Mouse (Mus musculus) monocyte, adult 59 days (primary cell): ENCODE measurements around the gene Olfr794. TPM values are rescaled to one million over a fixed set of nuclear protein-coding genes. Genes with fewer than 3 reads are reported as not detected.

Experiments used
- total RNA-seq, 2 experiments: library from RNA; stranded (reverse); gene quantifications; one replicate each; pipeline ENCODE4 v1.2.4; 2023

Gene Olfr794
- total RNA-seq = not detected

DNA sequence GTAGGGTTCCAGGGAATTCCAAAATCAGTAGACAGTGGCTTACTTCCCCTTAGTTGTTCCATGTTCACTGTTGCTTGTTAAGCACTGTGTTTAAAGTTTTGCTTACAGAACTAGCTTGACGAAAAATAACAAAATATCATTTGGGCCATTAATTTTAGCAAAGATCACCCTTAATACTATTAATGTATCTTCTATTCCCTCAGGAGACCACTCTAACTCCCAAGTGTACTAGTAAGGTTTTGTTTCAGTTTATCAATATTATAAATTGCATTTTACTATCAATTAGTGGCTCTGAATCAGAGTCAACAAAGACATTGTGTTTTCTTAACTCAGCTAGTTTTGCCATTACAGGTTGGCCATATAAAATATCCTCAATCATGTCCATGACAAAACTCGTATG, at the start of gene Olfr794:
Gene Olfr794 (plus strand): TSS at position 301 of the 400 bp plus-strand sequence.

DNA sequence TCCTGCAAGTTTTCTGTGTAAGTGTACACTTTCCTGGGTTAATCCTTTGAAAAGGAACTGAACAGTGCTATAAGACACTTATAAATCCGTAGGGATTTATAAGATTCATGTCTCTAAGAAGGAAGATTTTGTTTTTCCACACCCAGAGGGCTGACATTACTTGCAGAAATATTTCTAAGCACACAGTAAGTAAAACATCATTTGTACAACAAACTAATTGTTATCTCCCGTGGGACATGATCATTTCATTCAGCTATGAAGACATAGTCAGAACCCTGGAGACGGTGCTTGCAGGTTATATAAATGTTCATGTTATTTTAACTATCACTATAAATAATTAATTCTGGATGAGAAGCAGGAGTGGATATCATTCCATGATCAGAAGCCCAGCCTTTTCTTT, 46.0 kb upstream of the Olfr794 start, which contains the start of gene Olfr791:
Gene Olfr791 (plus strand): TSS at position 301 of the 400 bp plus-strand sequence.

DNA sequence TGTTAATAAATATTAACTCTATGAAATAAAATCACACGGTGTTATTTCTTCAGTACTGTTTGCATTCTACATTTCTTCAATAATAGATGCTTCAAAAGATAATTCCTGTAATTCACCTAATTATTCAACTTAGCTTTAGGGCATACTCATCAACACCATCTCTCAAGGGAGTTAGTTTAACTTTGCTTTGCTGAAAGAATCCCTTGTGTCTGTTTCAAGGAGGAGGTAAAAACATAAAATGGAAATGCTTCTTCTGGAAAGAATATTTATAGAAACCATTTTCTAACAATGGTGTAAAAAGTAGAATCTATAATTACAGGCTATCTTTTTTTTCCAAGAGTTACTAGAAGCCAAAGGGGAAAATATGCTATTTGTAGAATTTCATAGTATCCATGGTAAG, 28.6 kb upstream of the Olfr794 start, which contains the start of gene Olfr792:
Gene Olfr792 (plus strand): TSS at position 301 of the 400 bp plus-strand sequence.

DNA sequence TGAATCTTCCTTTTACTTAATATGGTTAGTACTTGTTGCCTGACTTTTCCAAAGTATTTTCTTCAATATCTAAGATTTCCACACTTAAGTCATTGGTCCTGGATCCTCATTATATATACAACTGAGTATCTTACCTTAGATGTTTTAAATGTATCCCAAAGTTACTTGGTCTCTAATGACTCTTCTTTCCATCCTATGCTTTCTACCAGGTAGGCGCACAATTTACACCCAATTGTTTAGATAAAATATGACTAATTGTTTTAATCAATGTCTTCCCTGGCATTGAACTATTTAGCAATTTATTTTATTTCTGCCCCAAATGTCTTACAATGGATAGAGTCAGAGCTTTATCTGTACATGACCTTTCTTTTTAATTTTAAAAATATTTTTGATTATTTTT, 45.0 kb downstream of the Olfr794 start, which contains the start of gene Olfr796:
Gene Olfr796 (minus strand): TSS at position 101 of the 400 bp plus-strand sequence.

Other genes starting within 250 kb of the Olfr794 start
- not detected for gene Olfr780, start 249.5 kb upstream of the Olfr794 start, total RNA-seq
- gene Olfr781, start 238.8 kb upstream of the Olfr794 start, total RNA-seq = not detected
- gene Olfr782, start 218.8 kb upstream of the Olfr794 start, total RNA-seq = not detected
- gene Olfr784, start 183.6 kb upstream of the Olfr794 start, total RNA-seq = not detected
- gene Olfr785, start 162.2 kb upstream of the Olfr794 start, total RNA-seq = not detected
- gene Olfr786, start 140.3 kb upstream of the Olfr794 start, total RNA-seq = not detected
- gene Olfr787, start 105.8 kb upstream of the Olfr794 start, total RNA-seq = not detected
- not detected for gene Olfr788, start 96.7 kb upstream of the Olfr794 start, total RNA-seq
- gene Olfr789, start 82.9 kb upstream of the Olfr794 start, total RNA-seq = not detected
- gene Olfr790, start 69.2 kb upstream of the Olfr794 start, total RNA-seq = not detected
- not detected for gene Olfr791, start 45.9 kb upstream of the Olfr794 start, total RNA-seq
- gene Olfr792, start 28.5 kb upstream of the Olfr794 start, total RNA-seq = not detected
- gene Olfr796, start 44.9 kb downstream of the Olfr794 start, total RNA-seq = not detected
- not detected for gene Olfr798, start 60.3 kb downstream of the Olfr794 start, total RNA-seq
- not detected for gene Olfr799, start 69.8 kb downstream of the Olfr794 start, total RNA-seq
- gene Olfr800, start 90.0 kb downstream of the Olfr794 start, total RNA-seq = not detected
- not detected for gene Olfr801, start 106.2 kb downstream of the Olfr794 start, total RNA-seq
- not detected for gene Olfr802, start 120.5 kb downstream of the Olfr794 start, total RNA-seq
- gene Olfr803, start 126.6 kb downstream of the Olfr794 start, total RNA-seq = not detected
- not detected for gene Olfr804, start 135.6 kb downstream of the Olfr794 start, total RNA-seq
- gene Olfr805, start 161.7 kb downstream of the Olfr794 start, total RNA-seq = not detected
- gene Olfr806, start 174.3 kb downstream of the Olfr794 start, total RNA-seq = not detected
- not detected for gene Olfr807, start 190.1 kb downstream of the Olfr794 start, total RNA-seq
- not detected for gene Olfr808, start 197.8 kb downstream of the Olfr794 start, total RNA-seq
- gene Olfr809, start 207.0 kb downstream of the Olfr794 start, total RNA-seq = not detected
- not detected for gene Olfr810, start 227.3 kb downstream of the Olfr794 start, total RNA-seq
- not detected for gene Olfr811, start 236.7 kb downstream of the Olfr794 start, total RNA-seq